Mouse (Mus musculus) lung, postnatal 0 days (tissue): ENCODE results near the gene Kcnq2. TPM values are rescaled to one million over a fixed set of nuclear protein-coding genes. Genes with fewer than 3 reads are reported as not detected.

Experiments
- ATAC-seq: fragments of 200-750 bp; cut with Nextera tagmentation; 2 replicates; pipeline ENCODE4 v1.8.0; 2017; ENCODE audit warnings: moderate library complexity
- DNase-seq: peaks from one replicate; pipeline ENCODE4 v3.0.0-alpha.2; 2016; ENCODE audit warnings: low spot score
- H3K27ac ChIP-seq: fragments of 300-500 bp; sonication (generic); 2 replicates; pipeline ENCODE4 v1.5.1; 2014; ENCODE audit warnings: antibody characterized with exemption, mild to moderate bottlenecking, low read length, mixed read lengths
- H3K27me3 ChIP-seq: fragments of 300-500 bp; sonication (generic); replicated peaks from 2 replicates; pipeline ENCODE4 v1.6.1; 2014; ENCODE audit warnings: low read length, mixed read lengths; ENCODE audit not compliant: insufficient read depth
- H3K36me3 ChIP-seq: fragments of 300-500 bp; sonication (generic); 2 replicates; pipeline ENCODE4 v1.6.1; 2014; ENCODE audit warnings: low read length, mixed read lengths; ENCODE audit not compliant: insufficient read depth
- H3K4me1 ChIP-seq: fragments of 300-500 bp; sonication (generic); 2 replicates; pipeline ENCODE4 v1.6.1; 2014; ENCODE audit warnings: antibody characterized with exemption, low read depth, low read length, mixed read lengths; ENCODE audit not compliant: insufficient read depth
- H3K4me2 ChIP-seq: fragments of 300-500 bp; sonication (generic); replicated peaks from 2 replicates; pipeline ENCODE4 v1.6.1; 2014; ENCODE audit warnings: low read depth, mild to moderate bottlenecking, low read length, moderate library complexity, mixed read lengths
- H3K4me3 ChIP-seq: fragments of 300-500 bp; sonication (generic); 2 replicates; pipeline ENCODE4 v1.5.1; 2014; ENCODE audit warnings: low read depth, low read length
- H3K9ac ChIP-seq: fragments of 300-500 bp; sonication (generic); replicated peaks from 2 replicates; pipeline ENCODE4 v1.6.1; 2014; ENCODE audit warnings: low read depth, mild to moderate bottlenecking
- H3K9me3 ChIP-seq: fragments of 300-500 bp; sonication (generic); 2 replicates; pipeline ENCODE4 v1.6.1; 2016; ENCODE audit warnings: low read length, mixed read lengths
- CTCF ChIP-seq: IDR thresholded peaks from 2 replicates; pipeline ENCODE4 v1.5.1; 2016; ENCODE audit warnings: antibody characterized with exemption, mild to moderate bottlenecking
- EP300 ChIP-seq: IDR thresholded peaks from 2 replicates; pipeline ENCODE4 v1.6.1; 2016; ENCODE audit warnings: antibody characterized with exemption, mild to moderate bottlenecking, control low read depth
- WGBS: fragments of 180-500 bp; shearing (Covaris S2); extraction: QIAGEN DNeasy Blood & Tissue Kit; methylation state at CpG from one replicate; pipeline ENCODE4 v1.1.7; 2014; 5-methylcytosine and 5-hydroxymethylcytosine counted together
- polyA plus RNA-seq: library from polyadenylated mRNA; unstranded; fragments of >200 nt; fragmentation: Nextera tagmentation; extraction: Ambion mirVana; gene quantifications from 2 replicates; pipeline ENCODE4 v1.2.1, GENCODE M21; 2015

Kcnq2 gene
- polyA plus RNA-seq, 1 experiment from 2014 or later, result not detected

- WGBS, result 18% methylated on average over 10 of the region's 10 CpGs
Measured at GRCm38 (mm10) chr2:181119952-181120351, 15.1 kb downstream of the Kcnq2 start.

DNA sequence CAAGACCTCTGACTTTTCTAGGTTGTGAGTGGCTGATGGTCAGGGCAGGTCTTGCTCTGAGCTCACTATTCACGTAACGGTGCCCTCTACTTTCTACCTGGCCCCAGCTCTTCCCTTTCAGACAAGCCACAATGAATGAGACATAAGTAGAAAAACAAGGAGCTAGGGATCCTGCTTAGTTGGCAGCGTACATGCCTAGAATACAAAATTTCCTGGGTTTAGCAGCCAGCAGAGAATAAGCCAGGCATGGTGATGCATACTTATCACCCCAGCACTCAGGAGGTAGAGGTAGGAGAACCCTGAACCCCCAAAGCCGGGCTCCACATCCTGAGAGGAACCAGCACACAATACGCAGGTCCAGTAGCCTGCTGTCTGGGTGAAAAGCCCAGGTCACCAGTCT is 18.7 kb downstream of the Kcnq2 start:
- Histone ChIP-seq H3K4me2 (no peak overlapping the region), H3K27me3 (no peaks in the 10 kb centered on the region), H3K9ac (no peak overlapping the region), H3K9me3 (no peaks in the 10 kb centered on the region), H3K4me3 (no peak overlapping the region), H3K4me1 (no peaks in the 10 kb centered on the region), H3K36me3 (no peaks in the 10 kb centered on the region), H3K27ac (no peak overlapping the region)
- 78% methylated on average over 5 of the region's 5 CpGs for WGBS
- no peak for DNase-seq
- no peak for ATAC-seq
- no peak for TF ChIP-seq EP300
- TF ChIP-seq CTCF, result no peak

More at GRCm38 (mm10) chr2:181119952-181120351, 15.1 kb downstream of the Kcnq2 start:
- no peaks in the 10 kb centered on the region for H3K27me3 ChIP-seq
- no peak overlapping the region for H3K4me3 ChIP-seq
- no peak for ATAC-seq
- TF ChIP-seq CTCF, result no peak
- no peak for TF ChIP-seq EP300
- H3K9ac ChIP-seq, result no peak overlapping the region
- H3K4me2 ChIP-seq, result no peak overlapping the region
- no peaks in the 10 kb centered on the region for H3K36me3 ChIP-seq
- no peaks in the 10 kb centered on the region for H3K4me1 ChIP-seq
- no peak for DNase-seq
- no peak overlapping the region for H3K27ac ChIP-seq
- no peaks in the 10 kb centered on the region for H3K9me3 ChIP-seq

GRCm38 (mm10) chr2:181115367-181115766 is 19.7 kb downstream of the Kcnq2 start:
- TF ChIP-seq CTCF (no peak), EP300 (no peak)
- no peak for ATAC-seq
- Histone ChIP-seq H3K9me3 (no peaks in the 10 kb centered on the region), H3K27me3 (no peaks in the 10 kb centered on the region), H3K9ac (no peak overlapping the region), H3K4me2 (no peak overlapping the region), H3K4me1 (no peaks in the 10 kb centered on the region), H3K36me3 (no peaks in the 10 kb centered on the region), H3K4me3 (no peak overlapping the region), H3K27ac (no peak overlapping the region)
- WGBS, result 64% methylated on average over 3 of the region's 3 CpGs
- no peak for DNase-seq

- DNase-seq (no peak), ATAC-seq (no peak)
- Histone ChIP-seq H3K4me2 (no peak overlapping the region), H3K27me3 (no peaks in the 10 kb centered on the region), H3K9me3 (no peaks in the 10 kb centered on the region), H3K4me3 (no peak overlapping the region), H3K36me3 (no peaks in the 10 kb centered on the region), H3K27ac (no peak overlapping the region), H3K4me1 (no peaks in the 10 kb centered on the region), H3K9ac (no peak overlapping the region)
- 59% methylated on average over 8 of the region's 8 CpGs for WGBS
- TF ChIP-seq CTCF, result no peak
- TF ChIP-seq EP300, result no peak
Measured at GRCm38 (mm10) chr2:181113762-181114361, 21.2 kb downstream of the Kcnq2 start.

GRCm38 (mm10) chr2:181111665-181112064 is 23.4 kb downstream of the Kcnq2 start:
- no peaks in the 10 kb centered on the region for H3K36me3 ChIP-seq
- DNase-seq (no peak), ATAC-seq (no peak)
- H3K4me1 ChIP-seq, result no peaks in the 10 kb centered on the region
- H3K27me3 ChIP-seq, result no peaks in the 10 kb centered on the region
- WGBS, result 100% methylated on average over 1 of the region's 1 CpGs
- no peaks in the 10 kb centered on the region for H3K9me3 ChIP-seq
- H3K9ac ChIP-seq, result no peak overlapping the region
- H3K27ac ChIP-seq, result no peak overlapping the region
- no peak overlapping the region for H3K4me2 ChIP-seq
- no peak overlapping the region for H3K4me3 ChIP-seq
- TF ChIP-seq EP300, result no peak

- Histone ChIP-seq H3K4me1 (no peaks in the 10 kb centered on the region), H3K27ac (no peak overlapping the region), H3K4me3 (no peak overlapping the region), H3K9me3 (no peaks in the 10 kb centered on the region), H3K36me3 (no peaks in the 10 kb centered on the region), H3K9ac (no peak overlapping the region), H3K27me3 (no peaks in the 10 kb centered on the region), H3K4me2 (no peak overlapping the region)
- WGBS, result 66% methylated on average over 2 of the region's 2 CpGs
- ATAC-seq, result no peak
- TF ChIP-seq CTCF, result no peak
- TF ChIP-seq EP300, result no peak
- DNase-seq, result no peak
Measured at GRCm38 (mm10) chr2:181104111-181104510, 31.0 kb downstream of the Kcnq2 start.

DNA sequence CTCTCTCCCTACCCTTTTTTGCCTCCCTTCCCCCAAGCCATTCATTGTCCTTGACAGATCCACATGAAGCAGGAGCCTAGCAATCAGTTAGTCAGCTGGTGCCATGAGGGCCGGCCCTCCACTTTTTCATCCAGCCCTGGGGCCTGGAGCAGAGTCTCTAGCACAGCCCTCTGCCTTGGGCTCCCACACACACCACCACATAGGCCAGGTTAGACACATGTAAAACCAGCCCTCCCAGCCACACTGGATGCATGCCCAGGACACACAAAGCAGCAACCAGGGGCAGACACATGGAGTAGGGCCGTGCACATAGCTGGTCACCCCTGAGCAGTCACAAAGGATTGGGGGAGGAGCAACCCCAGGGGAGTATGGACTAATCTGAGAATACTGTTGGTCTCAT is 32.9 kb downstream of the Kcnq2 start:
- TF ChIP-seq EP300 (no peak), CTCF (no peak)
- no peak for DNase-seq
- no peak overlapping the region for H3K27ac ChIP-seq
- H3K27me3 ChIP-seq, result no peaks in the 10 kb centered on the region
- H3K4me3 ChIP-seq, result no peak overlapping the region
- H3K9ac ChIP-seq, result no peak overlapping the region
- no peaks in the 10 kb centered on the region for H3K9me3 ChIP-seq
- H3K4me2 ChIP-seq, result no peak overlapping the region
- no peaks in the 10 kb centered on the region for H3K4me1 ChIP-seq
- ATAC-seq, result no peak
- WGBS, result 34% methylated on average over 2 of the region's 2 CpGs
- no peaks in the 10 kb centered on the region for H3K36me3 ChIP-seq
